Mouse (Mus musculus): ENCODE measurements around the gene Npas2.

Npas2 gene

GRCm38 (mm10) chr1:39335561-39336196, 142.1 kb downstream of the Npas2 start:
- no peak for DNase-seq (ENCODE audit: low spot score)

GRCm38 (mm10) chr1:39336788-39337187, 143.3 kb downstream of the Npas2 start:
- no peak for DNase-seq (ENCODE audit: low spot score)

GRCm38 (mm10) chr1:39338831-39339230, 145.3 kb downstream of the Npas2 start:
- DNase-seq (ENCODE audit: low spot score): no peak

DNA sequence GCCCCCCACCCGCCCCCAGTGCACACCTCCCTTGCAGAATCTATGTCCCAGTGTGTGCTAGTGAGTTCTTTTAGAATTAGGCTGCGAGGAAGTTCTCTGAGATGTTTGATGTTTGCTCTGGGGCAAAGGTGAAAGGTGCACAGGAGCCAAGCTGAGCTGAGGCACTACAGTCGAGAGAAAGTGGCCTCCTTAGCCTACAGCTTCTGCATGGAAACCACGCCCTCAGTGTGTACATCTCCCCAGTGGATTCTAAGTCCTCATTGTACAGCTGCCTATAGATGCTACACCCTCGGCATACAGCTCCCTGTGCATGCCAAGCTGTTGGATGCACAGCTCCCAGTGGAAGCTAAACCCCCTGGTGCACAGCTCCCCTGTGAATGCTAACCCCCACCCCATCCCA, 145.9 kb downstream of the Npas2 start:
- DNase-seq (ENCODE audit: low spot score): no peak

DNA sequence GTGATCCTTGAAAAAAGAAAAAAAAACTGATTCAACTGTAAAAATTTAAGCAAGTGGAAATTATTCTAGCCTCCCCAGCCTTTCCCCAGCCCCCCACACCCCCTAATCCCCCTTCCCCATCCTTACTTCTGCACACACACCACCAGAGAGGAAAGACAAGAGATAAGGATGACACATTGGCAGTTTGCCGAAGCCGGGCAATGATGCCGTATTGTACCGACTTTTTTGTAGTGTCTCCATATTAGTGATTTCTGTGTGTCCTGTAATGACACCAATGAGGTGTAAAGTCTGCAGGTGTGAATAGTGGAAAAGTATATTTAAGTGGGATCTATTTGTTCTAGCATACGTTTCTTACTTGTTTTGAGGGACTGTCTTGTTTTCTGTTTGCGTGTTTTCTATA, 146.6 kb downstream of the Npas2 start:
- DNase-seq (ENCODE audit: low spot score): no peak

DNA sequence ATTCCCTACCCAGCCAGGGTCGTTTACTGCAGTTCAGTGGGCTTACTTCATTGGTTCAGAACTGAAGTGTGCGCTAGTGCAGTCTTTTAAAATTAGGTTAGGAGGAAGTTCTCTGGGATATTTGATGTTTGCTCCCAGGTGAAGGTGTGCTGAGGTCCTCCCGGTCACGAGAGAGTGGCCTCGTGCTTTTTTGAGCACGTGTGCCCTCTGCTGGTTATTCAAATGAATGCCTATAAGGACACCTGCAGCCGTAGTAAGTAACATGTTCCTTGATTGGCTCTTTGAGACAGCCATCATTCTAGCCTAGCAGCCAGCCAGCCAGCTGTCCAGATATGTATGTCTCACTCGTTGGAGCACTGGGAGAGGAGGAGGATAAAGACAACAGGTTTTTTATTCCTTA, 147.1 kb downstream of the Npas2 start:
- no peak for DNase-seq (ENCODE audit: low spot score)

- no peak for DNase-seq (ENCODE audit: low spot score)
Measured at GRCm38 (mm10) chr1:39341807-39342206, 148.3 kb downstream of the Npas2 start.

DNA sequence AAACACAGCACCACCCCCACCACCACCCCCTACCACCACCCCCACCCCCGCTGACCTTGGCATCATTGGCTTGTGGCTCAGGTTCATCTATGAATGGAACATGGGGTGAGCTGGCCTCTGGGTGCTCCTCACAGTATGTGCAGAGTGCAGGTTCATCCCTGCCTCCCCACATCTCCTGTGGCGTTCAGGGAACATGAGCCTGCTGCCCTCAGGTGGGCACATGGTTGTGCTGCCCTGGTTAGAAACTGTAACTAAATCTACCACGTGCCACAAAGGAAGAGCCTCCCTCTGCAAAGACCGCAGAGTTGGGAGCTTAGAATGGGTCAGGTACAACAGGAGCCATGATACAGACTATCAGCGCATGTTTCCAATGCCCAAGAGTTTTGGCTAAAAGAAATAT, 149.7 kb downstream of the Npas2 start:
- DNase-seq (ENCODE audit: low spot score): no peak

GRCm38 (mm10) chr1:39344981-39345600, 151.6 kb downstream of the Npas2 start:
- no peak for DNase-seq (ENCODE audit: low spot score)

GRCm38 (mm10) chr1:39349001-39349400, 155.5 kb downstream of the Npas2 start:
- DNase-seq (ENCODE audit: low spot score): no peak

- no peak for DNase-seq (ENCODE audit: low spot score)
Measured at GRCm38 (mm10) chr1:39349427-39349826, 155.9 kb downstream of the Npas2 start.

DNA sequence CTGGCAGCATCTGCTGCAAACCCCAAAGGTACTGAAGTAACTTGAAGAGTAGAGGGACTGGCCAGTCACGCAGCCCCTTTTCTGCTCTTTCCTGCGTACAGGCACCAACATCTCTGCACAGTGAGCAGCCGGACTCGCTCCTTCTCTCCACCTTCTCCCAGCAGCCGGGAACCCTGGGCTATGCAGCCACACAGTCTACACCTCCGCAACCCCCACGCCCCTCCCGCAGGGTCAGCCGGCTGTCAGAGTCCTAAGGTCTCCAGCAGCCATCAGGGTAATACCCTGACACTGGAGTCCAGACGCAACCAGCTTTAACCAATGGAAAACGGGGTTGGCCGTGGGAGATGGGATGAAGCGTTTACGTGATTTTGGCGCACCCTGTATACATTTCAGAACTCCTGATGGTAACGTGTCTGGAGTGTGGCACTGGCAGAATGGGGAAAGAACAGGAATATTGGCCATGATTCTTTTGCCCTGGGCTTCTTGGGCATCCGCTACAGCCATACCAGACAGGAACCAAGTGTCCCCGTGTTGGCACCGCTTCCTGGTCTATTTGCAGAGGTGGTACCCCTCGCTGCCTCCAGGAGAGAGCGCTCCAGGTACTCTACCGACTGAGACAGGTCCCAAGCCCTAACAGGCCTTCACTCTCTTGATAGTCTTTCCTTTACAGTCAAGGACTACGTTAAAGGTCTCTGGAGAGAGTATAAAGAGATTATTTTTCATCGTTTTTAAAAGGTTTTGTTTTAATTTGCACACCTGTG, 168.4 kb downstream of the Npas2 start:
- no peak for DNase-seq (ENCODE audit: low spot score)

GRCm38 (mm10) chr1:39362515-39362893, 169.0 kb downstream of the Npas2 start:
- DNase-seq (ENCODE audit: low spot score): no peak

DNA sequence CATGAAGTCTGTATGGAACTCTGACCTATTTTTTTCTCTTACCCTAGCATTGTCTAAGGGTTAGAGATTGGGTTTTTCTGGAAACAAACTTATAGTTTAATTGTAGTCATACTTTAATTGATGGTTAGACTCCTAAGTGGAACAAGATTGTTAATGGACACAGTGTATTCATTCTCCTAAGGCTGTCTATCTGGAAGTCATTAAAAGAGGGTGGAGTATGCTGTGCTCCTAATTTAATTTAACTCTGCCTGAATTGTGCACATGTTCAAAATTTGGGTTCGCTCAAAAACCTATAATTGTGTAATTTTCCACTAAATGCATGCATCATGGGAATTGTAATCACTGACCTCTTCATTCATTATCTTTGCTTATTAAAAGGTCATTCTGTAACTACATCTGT, 172.0 kb downstream of the Npas2 start:
- DNase-seq (ENCODE audit: low spot score): no peak

GRCm38 (mm10) chr1:39367045-39367444, 173.5 kb downstream of the Npas2 start:
- DNase-seq (ENCODE audit: low spot score): no peak

DNA sequence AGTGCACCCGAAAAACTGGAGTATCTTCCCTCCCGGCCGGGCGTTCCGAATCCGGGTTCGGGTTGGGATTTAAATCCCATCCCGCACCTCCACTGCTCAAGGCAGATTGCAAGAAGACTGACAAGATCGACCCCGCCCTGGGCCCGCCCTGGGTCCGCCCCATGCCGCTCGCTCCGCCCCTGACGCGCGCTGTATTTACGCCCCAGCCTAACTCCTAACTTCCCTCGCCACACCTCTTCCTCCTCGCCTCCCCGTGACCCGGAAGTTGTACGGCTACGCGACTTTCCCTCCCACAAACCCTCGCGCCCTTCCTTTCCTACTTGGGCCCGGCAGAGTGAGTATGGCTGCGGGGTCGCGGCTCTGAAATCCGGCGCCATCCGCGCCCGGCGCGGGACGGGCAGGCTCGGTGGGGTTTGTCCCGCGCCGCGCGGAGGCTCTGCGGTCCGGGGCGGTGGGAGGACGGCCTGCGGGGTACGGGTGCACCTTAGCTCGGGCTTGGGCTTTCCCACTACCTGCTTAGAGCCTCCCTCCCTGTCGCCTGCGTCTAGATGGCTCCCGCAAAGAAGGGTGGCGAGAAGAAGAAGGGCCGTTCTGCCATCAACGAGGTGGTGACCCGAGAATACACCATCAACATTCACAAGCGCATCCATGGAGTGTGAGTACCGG, 174.2 kb downstream of the Npas2 start, which contains the start of gene Rpl31:
TSS of gene Rpl31 (plus strand) at position 242 of the 666 bp plus-strand sequence.
- DNase-seq (ENCODE audit: low spot score): peak; percentile 95

DNA sequence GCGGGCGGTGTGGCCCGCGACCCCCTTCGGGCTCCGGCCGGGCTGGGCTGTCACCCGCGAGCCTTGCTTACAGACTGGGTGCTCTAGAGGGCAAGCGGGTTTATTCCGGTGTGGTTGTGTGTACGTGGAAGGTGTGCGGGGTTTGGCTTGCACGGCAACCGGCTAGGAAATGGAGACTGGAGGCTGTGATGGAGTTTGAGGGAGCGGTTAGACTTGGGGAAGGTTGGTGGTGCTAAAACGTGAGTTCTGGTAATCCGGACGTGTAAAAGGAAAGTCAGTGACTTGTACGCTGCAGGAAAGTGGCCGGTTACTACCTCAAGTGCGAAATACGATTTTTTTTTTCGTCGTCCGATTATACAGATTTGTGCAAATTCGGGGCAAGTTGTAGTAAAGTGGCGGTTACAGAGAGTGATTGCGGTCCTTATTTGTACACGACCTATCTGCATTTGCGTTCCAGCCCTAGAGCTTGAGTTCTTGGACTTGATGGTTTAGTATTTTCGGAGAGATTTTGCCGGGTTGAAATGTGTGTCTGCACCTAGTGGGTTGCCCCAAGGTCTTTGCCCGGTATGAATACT, 174.8 kb downstream of the Npas2 start:
- no peak for DNase-seq (ENCODE audit: low spot score)

- DNase-seq (ENCODE audit: low spot score): no peak
Measured at GRCm38 (mm10) chr1:39370431-39370830, 176.9 kb downstream of the Npas2 start.

GRCm38 (mm10) chr1:39372220-39372843, 178.8 kb downstream of the Npas2 start:
- no peak for DNase-seq (ENCODE audit: low spot score)

GRCm38 (mm10) chr1:39373378-39373777, 179.8 kb downstream of the Npas2 start:
- no peak for DNase-seq (ENCODE audit: low spot score)

DNA sequence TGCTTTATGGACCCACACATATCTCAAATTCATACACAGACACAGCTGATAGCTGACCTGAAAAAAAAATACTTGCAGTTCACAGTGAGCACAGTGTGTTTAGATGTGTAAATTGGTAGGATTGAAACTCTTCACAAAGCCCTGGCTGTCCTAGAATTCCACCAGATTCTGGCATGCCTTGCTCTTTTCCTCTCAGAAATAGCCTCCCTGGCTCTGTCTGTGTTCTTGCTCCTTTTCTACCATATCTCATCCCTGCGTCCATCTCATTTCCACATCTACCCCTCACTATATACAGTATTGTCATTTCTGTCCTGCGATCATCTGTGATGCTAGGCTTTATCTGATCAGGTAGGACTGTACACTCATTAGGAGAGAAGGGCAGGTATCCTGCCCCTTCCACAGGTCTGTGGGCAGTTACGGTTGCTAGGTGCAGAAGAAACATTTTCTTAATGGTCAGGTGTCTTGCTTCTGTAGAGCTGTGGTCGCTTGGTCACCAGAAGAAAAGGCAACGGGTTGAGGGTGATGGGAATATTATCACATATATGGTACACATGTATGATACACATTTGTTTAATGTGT, 180.8 kb downstream of the Npas2 start:
- DNase-seq (ENCODE audit: low spot score): no peak

DNA sequence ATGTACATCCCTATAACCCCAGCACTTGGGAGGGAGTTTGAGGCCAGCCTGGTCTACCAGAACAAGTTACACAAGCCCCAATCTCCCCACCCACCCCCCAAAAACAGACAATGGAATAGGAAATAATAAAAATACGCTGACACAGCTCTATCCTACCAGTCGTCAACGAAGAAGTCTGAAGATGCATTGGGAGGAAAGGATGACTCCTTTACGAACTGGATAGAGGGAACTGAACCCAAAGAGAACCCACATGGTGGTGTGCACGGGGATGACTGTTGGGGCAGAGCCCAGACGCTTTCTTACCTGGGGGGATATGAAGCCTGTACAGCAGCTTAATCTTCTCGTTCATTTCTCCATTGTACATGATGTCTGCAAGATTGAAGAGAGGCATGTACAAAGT, 182.6 kb downstream of the Npas2 start:
- DNase-seq (ENCODE audit: low spot score): no peak
